Mouse (Mus musculus): ENCODE measurements around the gene Mipep. TPM values are rescaled to one million over a fixed set of nuclear protein-coding genes. Genes with fewer than 3 reads are reported as not detected.

Mipep gene
- polyA plus RNA-seq, 1 experiment from 2014 or later: 21.3 TPM

GRCm38 (mm10) chr14:60910506-60911444 lies 126.4 kb downstream of the Mipep start:
- no peaks in the 10 kb centered on the region for H3K4me1 ChIP-seq (ENCODE audit: control insufficient read depth, insufficient read depth, low read length)
- H3K36me3 ChIP-seq (ENCODE audit: control insufficient read depth, insufficient read depth, low read length): no peaks in the 10 kb centered on the region
- H3K9me3 ChIP-seq (ENCODE audit: control insufficient read depth, low read length): no peaks in the 10 kb centered on the region
- H3K27me3 ChIP-seq (ENCODE audit: control insufficient read depth, insufficient read depth, low read length): no peaks in the 10 kb centered on the region
- WGBS: 94% methylated on average over 12 of the region's 12 CpGs
- ATAC-seq (ENCODE audit: low FRiP score, low TSS enrichment) (no peak), DNase-seq (no peak)
- H3K9ac ChIP-seq (replicated peaks; ENCODE audit: low read length): no peak overlapping the region
- no peak overlapping the region for H3K4me3 ChIP-seq (replicated peaks; ENCODE audit: low read depth, low read length)
- H3K27ac ChIP-seq (replicated peaks; ENCODE audit: low read depth, low read length): no peak overlapping the region
- H3K4me2 ChIP-seq (ENCODE audit: low read length): no peak overlapping the region

DNA sequence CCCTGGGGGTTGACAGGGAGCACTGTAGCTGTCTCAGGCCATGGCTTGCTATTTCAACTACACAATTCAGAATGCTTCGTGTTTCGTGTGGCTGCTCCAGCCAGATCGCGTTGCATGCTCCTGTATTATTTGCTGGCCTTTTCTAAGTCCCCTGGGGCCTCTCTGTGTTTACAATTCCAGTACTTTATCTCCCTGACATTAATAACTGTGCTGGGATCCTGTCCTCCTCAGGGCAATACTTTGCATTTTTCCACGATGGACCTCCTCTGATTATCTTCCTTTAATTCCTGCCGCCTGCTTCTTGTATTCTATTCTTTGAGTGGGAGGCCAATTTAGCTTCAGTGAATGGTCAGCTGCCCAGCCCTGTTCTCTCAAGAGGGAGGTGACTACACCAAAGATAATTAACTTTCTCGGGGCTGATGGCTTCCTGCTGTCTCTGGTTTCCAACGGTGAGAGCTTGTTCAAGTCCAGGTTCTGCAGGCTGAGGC lies 128.7 kb downstream of the Mipep start:
- no peaks in the 10 kb centered on the region for H3K4me1 ChIP-seq (ENCODE audit: control insufficient read depth, insufficient read depth, low read length)
- H3K9me3 ChIP-seq (ENCODE audit: control insufficient read depth, low read length): no peaks in the 10 kb centered on the region
- H3K4me3 ChIP-seq (replicated peaks; ENCODE audit: low read depth, low read length): no peak overlapping the region
- no peak overlapping the region for H3K4me2 ChIP-seq (ENCODE audit: low read length)
- no peaks in the 10 kb centered on the region for H3K27me3 ChIP-seq (ENCODE audit: control insufficient read depth, insufficient read depth, low read length)
- no peak overlapping the region for H3K9ac ChIP-seq (replicated peaks; ENCODE audit: low read length)
- DNase-seq: peak; percentile 44
- ATAC-seq (ENCODE audit: low FRiP score, low TSS enrichment): no peak
- H3K36me3 ChIP-seq (ENCODE audit: control insufficient read depth, insufficient read depth, low read length): no peaks in the 10 kb centered on the region
- no peak overlapping the region for H3K27ac ChIP-seq (replicated peaks; ENCODE audit: low read depth, low read length)
- 7% methylated on average over 8 of the region's 8 CpGs for WGBS

DNA sequence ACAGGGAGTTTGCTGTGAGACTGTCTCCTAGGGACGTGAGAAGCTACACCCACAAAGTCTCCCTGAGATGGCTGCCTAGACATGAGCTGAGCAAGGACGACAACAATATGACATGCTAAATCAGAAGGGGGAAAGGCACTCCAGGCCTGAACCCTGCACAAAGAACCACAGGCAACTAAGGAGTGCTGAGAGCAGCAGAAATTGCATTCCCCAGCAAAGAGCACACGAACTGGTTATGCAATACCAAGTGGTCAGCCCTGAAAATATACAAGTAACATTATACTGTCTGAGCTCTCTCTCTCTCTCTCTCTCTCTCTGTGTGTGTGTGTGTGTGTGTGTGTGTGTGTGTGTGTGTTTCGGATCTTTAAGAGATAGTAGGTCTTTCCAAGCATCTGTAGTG lies 132.3 kb downstream of the Mipep start:
- DNase-seq: no peak
- H3K4me1 ChIP-seq (ENCODE audit: control insufficient read depth, insufficient read depth, low read length): no peaks in the 10 kb centered on the region
- H3K4me3 ChIP-seq (replicated peaks; ENCODE audit: low read depth, low read length): no peak overlapping the region
- H3K4me2 ChIP-seq (ENCODE audit: low read length): no peak overlapping the region
- no peaks in the 10 kb centered on the region for H3K36me3 ChIP-seq (ENCODE audit: control insufficient read depth, insufficient read depth, low read length)
- WGBS: 64% methylated on average over 4 of the region's 4 CpGs
- H3K9me3 ChIP-seq (ENCODE audit: control insufficient read depth, low read length): no peaks in the 10 kb centered on the region
- H3K27me3 ChIP-seq (ENCODE audit: control insufficient read depth, insufficient read depth, low read length): no peaks in the 10 kb centered on the region
- ATAC-seq (ENCODE audit: low FRiP score, low TSS enrichment): no peak
- H3K27ac ChIP-seq (replicated peaks; ENCODE audit: low read depth, low read length): no peak overlapping the region
- H3K9ac ChIP-seq (replicated peaks; ENCODE audit: low read length): no peak overlapping the region

DNA sequence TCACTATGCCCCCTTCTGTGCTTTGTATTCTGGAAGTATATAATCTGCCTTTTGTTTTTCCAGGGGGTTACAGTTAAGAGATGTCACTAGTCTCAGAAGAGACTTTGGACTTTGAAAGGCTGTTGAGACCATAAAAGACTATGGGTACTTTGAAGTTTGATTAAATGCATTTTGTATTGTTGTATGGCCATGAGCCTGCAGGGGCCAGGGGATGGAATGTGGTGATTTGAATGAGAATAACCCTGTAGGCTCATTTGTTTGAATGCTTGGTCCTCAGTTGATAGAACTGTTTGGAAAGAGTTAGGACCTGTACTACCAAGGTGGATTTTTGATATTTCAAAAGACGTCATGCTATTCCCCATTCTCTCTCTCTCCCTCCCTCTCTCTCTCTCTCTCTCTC lies 141.6 kb downstream of the Mipep start:
- 17% methylated on average over 1 of the region's 1 CpGs for WGBS
- ATAC-seq (ENCODE audit: low FRiP score, low TSS enrichment) (no peak), DNase-seq (no peak)
- H3K27me3 ChIP-seq (ENCODE audit: control insufficient read depth, insufficient read depth, low read length): no peaks in the 10 kb centered on the region
- H3K9me3 ChIP-seq (ENCODE audit: control insufficient read depth, low read length): no peaks in the 10 kb centered on the region
- 0 out of 2 replicates have a peak, but pooled peaks cover 4% of the 10 kb centered on the region for H3K4me1 ChIP-seq (ENCODE audit: control insufficient read depth, insufficient read depth, low read length)
- H3K4me2 ChIP-seq (ENCODE audit: low read length): no peak overlapping the region
- H3K4me3 ChIP-seq (replicated peaks; ENCODE audit: low read depth, low read length): no peak overlapping the region
- no peak overlapping the region for H3K9ac ChIP-seq (replicated peaks; ENCODE audit: low read length)
- no peak overlapping the region for H3K27ac ChIP-seq (replicated peaks; ENCODE audit: low read depth, low read length)
- no peaks in the 10 kb centered on the region for H3K36me3 ChIP-seq (ENCODE audit: control insufficient read depth, insufficient read depth, low read length)

- Histone ChIP-seq H3K4me1 (ENCODE audit: control insufficient read depth, insufficient read depth, low read length) (no peaks in the 10 kb centered on the region), H3K27ac (replicated peaks; ENCODE audit: low read depth, low read length) (no peak overlapping the region), H3K9ac (replicated peaks; ENCODE audit: low read length) (no peak overlapping the region), H3K36me3 (ENCODE audit: control insufficient read depth, insufficient read depth, low read length) (no peaks in the 10 kb centered on the region), H3K4me3 (replicated peaks; ENCODE audit: low read depth, low read length) (no peak overlapping the region), H3K4me2 (ENCODE audit: low read length) (no peak overlapping the region), H3K9me3 (ENCODE audit: control insufficient read depth, low read length) (no peaks in the 10 kb centered on the region), H3K27me3 (ENCODE audit: control insufficient read depth, insufficient read depth, low read length) (no peaks in the 10 kb centered on the region)
- no peak for ATAC-seq (ENCODE audit: low FRiP score, low TSS enrichment)
- 88% methylated on average over 5 of the region's 5 CpGs for WGBS
- no peak for DNase-seq
Measured at GRCm38 (mm10) chr14:60935705-60936104, 151.3 kb downstream of the Mipep start.

DNA sequence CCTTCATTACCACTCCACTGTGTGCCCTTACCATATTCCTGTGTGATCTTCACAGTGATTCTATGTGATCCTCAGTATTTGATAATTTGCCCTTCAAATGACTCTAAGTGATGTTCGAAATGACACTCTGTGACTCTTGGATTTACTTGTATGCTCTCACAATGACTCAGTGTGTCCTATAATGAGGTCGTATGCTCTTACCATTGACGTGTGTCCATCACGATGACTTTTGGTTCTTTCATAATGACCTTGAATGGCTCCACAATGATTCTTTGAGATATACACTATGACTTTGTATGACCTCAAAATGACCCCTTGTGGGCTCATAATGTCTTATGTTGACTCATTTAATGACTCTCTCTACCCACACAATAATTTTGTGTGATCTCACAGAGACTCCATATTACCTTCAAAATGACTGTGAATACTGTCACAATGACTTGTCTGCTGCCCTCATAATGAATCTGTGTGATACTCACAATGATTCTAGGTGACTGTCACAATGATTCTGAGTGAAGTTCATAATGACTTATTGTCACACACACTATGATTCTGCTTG lies 153.2 kb downstream of the Mipep start:
- no peaks in the 10 kb centered on the region for H3K4me1 ChIP-seq (ENCODE audit: control insufficient read depth, insufficient read depth, low read length)
- H3K4me2 ChIP-seq (ENCODE audit: low read length): no peak overlapping the region
- H3K9me3 ChIP-seq (ENCODE audit: control insufficient read depth, low read length): no peaks in the 10 kb centered on the region
- WGBS: 94% methylated on average over 4 of the region's 4 CpGs
- H3K4me3 ChIP-seq (replicated peaks; ENCODE audit: low read depth, low read length): no peak overlapping the region
- ATAC-seq (ENCODE audit: low FRiP score, low TSS enrichment) (no peak), DNase-seq (no peak)
- H3K36me3 ChIP-seq (ENCODE audit: control insufficient read depth, insufficient read depth, low read length): no peaks in the 10 kb centered on the region
- H3K9ac ChIP-seq (replicated peaks; ENCODE audit: low read length): no peak overlapping the region
- no peaks in the 10 kb centered on the region for H3K27me3 ChIP-seq (ENCODE audit: control insufficient read depth, insufficient read depth, low read length)
- no peak overlapping the region for H3K27ac ChIP-seq (replicated peaks; ENCODE audit: low read depth, low read length)

Other genes with a start within 250 kb of the Mipep start
- gene Spata13, start 150.6 kb upstream of the Mipep start, polyA plus RNA-seq (2014; fragmentation: Nextera tagmentation; extraction: Ambion mirVana): 22.0 and 31.6 TPM in 2 replicates
- gene C1qtnf9, start 16.4 kb upstream of the Mipep start, polyA plus RNA-seq (2014; fragmentation: Nextera tagmentation; extraction: Ambion mirVana): not detected in 2 replicates

All from midbrain, embryonic 14.5 days (tissue).